Mouse (Mus musculus): ENCODE results near the gene Tmpo. TPM values are rescaled to one million over a fixed set of nuclear protein-coding genes. Genes with fewer than 3 reads are reported as not detected.

Gene Tmpo
- polyA plus RNA-seq, 1 experiment from 2014 or later = 401 TPM

Other genes with a start within 250 kb of the Tmpo start
- 26.2 and 32.1 TPM in 2 replicates for gene Apaf1, start 98.5 kb downstream of the Tmpo start, polyA plus RNA-seq (2014; fragmentation: Nextera tagmentation; extraction: Ambion mirVana)
- 29.4 and 31.1 TPM in 2 replicates for gene Ikbip, start 98.4 kb downstream of the Tmpo start, polyA plus RNA-seq (2014; fragmentation: Nextera tagmentation; extraction: Ambion mirVana)
- 421 and 443 TPM in 2 replicates for gene Slc25a3, start 57.3 kb downstream of the Tmpo start, polyA plus RNA-seq (2014; fragmentation: Nextera tagmentation; extraction: Ambion mirVana)

Measured in embryonic facial prominence, embryonic 11.5 days (tissue).